Mouse (Mus musculus) urinary bladder, adult 2 months (tissue): ENCODE results near the gene Git2. TPM values are rescaled to one million over a fixed set of nuclear protein-coding genes. Genes with fewer than 3 reads are reported as not detected.
A peak's percentile ranks its signal among the peaks of the same experiment; 100 is the strongest.

Source experiments
- DNase-seq: peaks from one replicate; pipeline ENCODE4 v3.0.0; 2022; ENCODE audit warnings: low spot score
- polyA plus RNA-seq: library from polyadenylated mRNA; depleted of rRNA; stranded (reverse); fragments of >200 nt; gene quantifications from 2 replicates; pipeline ENCODE4 v1.2.3, GENCODE M21; 2012

Gene Git2
- polyA plus RNA-seq, 1 experiment, result 37.5 TPM

DNA sequence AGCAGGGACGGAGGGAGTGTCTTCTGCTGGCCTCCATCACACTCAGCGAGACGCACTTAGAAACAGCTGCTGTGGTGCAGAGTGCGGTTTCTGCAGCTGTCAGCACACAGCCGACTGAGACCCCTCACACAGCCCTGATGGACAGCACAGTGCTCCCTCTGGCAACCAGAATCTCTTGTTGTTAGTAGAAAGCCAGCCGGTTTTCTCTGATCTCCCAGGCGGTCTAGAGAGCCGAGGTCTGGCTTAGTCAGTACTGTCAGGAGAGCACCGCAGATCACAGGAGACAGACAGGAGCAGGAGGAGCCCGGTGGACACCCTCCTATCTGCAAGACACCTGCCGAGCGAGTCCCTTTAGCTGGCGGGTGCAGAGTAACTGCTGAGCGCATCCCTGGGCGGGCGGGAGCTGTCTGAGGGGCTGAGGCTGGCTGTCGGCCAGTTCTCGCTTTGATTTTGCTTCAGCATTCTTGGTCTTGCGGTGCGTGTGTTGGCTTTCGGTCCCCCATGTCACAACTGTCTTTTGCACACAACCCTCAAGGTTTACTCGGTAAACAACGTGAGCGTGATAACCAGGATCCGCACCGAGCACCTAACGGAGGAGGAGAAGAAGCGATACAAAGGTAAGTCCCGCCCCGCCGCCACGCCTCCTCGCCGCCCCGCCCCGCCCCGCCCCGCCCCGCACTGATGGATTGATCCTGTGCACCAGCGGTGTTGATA is 21.1 kb upstream of the Git2 start:
- no peak for DNase-seq

DNA sequence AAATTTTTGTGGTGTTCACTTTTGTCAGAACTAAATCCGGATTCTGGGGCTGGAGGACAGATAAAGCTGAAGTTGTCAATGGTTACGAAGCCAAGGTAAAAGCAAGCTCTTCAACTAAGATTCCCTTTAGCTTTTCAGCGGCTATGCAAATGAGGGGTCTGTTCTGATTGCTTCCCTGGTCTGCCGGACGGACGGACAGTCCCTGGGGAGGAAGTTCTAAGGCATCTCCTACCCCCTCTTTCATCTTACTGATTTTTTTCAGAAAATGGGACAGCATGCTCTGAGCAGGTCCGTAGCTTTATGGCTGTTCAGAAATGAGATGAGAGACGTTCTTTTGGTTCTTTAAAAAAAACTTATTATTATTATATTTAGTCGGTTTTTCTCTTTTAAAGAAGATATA is 20.3 kb upstream of the Git2 start:
- no peak for DNase-seq

DNA sequence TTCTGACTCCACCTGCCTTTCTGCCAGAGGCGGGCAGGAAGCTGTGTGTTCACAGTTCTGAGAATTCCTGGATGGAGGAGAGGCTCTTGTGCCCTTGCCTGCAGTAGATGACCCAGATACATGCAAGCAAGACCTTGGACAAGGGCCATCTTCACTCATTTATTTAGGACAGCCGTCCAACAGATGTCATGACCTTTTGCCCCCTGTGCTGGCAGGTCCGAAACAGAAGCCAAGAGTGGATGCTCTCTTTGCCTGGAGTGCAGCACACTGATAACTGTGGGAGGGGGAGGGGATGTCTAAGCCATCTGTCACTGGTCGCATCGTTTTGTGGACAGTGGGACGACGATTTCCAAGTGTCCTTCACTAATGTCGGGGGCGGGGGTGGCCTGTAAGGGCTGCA is 19.9 kb upstream of the Git2 start:
- DNase-seq, result no peak

DNA sequence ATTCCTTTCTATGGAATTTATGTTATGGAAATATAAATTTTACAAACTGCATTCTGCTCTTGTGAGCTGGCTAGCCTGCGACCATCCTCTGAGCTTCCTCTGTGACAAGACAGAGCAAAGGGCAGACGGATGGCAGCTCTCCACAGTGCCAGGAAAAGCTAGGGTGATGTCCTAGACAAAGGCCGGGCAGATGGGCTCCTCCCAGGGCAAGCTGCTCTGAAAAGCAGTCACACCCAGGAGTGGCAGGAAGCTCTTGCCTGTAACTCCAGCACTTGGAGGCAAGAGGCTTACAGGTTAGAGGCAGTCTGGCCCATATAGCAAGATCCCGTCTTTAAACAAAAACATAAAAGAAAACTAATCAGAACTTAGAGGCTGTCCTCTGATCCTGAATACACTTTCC is 19.3 kb upstream of the Git2 start:
- DNase-seq, result no peak

DNA sequence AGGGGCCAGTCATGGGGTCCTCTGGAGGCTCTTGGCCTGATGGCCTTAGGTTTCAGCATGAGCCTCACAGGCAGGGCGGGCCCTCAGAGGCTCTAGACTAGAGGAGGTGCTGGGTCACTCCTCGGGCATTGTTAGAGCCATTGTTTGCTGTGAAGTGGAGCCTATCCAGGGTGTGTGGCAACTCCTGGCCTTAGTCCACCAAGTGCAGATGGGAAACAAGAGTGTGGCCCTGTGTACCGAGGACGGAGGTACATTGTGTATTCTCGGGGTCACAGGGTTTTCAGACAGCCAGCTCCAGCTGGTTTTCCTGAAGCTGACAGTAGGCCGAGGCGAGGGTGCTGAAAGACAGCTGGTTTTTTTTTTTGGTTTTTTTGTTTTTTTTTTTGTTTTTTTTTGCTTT is 18.0 kb upstream of the Git2 start:
- DNase-seq, result no peak

DNA sequence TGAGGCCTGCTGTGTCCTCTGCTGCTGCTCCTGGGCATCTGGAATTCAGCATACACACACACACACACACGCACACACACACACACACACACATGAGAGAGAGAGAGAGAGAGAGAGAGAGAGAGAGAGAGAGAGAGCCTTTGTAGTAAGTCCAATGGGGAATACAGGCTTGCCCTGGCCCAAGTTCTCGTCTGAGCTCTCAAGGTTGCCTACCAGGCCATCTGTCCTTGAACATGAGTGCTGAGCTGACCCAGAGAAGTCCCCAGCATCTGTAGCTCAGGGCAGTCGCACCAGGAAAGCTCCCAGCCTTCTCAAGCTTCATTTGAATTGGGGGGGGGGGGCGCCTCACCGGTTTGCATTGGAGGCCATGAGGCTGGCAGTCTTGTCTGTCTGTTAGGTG is 9.9 kb upstream of the Git2 start:
- DNase-seq, result no peak

DNA sequence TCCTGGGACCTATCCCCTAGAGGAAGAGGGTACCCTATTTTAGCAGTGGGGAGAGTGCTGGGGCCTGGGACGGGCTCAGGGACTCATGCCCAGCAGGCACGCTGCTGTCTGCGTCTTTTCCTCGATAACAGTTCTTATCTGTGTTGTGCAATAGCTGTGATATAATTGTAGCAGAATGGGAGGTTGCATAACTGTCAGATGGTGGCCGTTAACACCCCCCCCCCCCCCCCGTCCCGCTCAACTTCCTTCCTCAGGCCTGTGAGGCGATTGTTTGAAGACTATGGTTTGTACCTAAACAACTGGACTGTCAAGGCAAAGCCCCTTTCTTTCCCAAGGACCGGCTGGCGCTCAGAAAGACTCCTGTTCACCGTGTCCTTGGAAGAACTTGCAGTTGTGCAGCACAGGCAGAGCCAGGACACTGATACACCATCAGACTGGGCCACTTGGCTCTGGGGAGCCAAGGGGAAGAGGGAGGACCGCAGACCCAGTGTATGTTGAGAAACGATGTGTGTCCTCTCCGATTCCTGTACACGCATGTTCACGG is 9.4 kb upstream of the Git2 start:
- DNase-seq, result no peak

DNA sequence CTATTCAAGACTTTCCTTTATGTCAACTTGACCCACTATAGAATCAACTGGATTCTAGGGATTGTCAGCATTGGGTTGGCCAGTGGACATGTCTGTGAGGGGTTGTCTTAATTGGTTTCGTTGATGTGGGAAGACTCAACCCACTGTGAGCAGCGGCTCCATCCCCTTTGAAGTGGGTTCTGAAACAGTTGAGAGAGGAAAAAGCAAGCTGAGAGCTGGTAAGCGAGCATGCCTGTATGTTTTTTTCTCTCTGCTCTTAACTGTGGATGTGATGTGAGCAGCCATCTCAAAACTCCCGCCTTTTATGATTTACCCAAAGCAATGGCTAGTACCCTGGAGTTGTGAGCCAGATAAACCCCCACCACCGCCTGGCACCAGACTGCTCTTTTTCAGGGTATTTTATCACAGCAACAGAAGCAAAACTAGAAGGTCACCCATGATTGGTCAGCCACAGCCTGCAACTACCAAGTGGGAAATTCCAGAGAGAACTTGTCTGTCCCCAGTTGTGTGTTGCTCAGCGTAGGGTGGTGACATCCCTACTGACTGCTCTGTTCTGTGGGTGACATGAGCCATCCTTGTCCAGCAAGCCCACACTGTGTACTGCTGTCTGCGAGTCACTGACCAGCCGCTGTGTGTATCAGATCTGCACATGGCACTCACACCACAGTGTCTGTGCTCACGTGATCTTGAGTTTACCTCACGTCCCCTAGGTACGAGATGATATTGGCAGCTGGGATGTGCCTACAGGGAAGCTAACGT is 8.3 kb upstream of the Git2 start:
- DNase-seq, result no peak

DNA sequence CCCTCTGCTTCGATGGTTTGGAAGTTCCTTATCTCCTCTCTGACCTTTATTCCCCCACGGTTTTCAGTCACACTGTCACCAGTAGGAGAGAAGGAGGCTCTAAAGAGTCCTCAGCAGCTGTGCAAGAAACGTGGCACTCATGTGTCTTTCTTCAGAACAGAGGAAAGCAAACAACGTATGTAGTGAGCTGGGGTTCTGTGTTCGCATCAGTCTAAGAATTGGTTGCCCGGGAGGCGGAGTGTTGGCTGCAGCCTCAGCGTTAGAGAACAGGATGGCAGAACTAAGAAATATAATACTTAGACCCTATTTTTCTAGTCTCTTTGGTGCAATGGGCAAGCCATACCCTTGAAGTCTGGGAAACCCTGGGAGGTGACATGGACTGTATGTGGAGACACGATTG is 7.7 kb upstream of the Git2 start:
- no peak for DNase-seq

DNA sequence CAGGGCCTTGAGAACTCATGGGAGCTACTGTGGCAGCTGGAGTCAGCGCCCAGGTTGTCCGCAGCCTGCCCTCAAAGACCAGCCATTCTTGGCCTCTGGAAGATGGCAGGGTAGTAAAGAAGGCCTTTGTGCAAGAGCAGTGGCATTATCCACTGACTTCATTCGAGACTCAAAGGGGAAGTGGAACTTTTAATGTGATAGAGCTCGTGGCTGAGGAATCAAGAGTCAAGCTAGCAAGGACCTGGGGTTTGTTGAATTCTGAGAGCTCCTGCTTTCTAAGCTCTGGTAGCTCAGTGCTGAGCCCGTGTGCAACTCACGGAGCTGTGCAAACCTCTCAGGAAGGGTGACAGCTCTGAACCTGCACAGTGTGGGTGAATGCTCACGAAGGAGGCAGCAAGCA is 5.6 kb upstream of the Git2 start:
- DNase-seq, result no peak

DNA sequence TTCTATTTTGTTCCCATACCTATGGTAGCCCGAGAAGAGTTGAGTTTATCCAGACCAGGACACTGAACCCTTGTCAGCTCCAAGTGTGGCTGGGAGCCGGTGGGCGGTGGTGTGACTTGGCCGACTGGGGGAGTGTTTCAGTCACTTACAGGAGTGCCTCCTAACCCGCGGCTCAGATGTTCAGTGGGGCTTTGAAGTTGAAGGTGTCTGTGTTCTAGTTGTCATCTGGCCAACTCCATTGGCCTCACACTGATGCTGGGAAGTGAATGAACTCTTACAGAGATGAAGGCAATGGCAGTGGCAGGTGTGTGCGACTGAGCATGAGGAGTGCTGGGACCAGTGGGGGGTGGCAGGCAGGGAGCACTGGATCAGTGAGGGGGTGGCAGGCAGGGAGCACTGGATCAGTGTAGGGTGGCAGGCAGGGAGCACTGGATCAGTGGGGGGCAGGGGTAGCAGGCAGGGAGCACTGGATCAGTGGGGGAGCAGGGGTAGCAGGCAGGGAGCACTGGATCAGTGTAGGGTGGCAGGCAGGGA is 4.7 kb upstream of the Git2 start:
- DNase-seq, result no peak

DNA sequence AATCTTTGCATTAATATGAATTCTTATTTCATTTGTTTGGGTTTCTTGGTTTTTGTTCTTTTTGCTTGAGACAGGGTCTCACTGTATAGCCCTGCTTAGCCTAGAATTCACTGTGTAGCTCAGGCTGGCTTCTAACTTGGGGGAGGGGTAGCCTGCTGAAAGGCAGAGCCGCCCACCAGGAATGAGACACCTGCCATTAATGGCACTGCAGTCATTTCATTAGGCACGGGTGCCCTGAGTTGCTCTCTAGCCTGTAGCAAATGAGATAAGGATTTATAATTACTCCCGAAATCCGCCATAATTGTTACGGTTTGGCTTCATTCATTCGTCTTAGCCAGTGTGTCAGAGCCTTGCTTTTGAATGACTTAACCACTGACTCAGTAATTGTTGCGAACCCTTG is 857 bp upstream of the Git2 start:
- no peak for DNase-seq

DNA sequence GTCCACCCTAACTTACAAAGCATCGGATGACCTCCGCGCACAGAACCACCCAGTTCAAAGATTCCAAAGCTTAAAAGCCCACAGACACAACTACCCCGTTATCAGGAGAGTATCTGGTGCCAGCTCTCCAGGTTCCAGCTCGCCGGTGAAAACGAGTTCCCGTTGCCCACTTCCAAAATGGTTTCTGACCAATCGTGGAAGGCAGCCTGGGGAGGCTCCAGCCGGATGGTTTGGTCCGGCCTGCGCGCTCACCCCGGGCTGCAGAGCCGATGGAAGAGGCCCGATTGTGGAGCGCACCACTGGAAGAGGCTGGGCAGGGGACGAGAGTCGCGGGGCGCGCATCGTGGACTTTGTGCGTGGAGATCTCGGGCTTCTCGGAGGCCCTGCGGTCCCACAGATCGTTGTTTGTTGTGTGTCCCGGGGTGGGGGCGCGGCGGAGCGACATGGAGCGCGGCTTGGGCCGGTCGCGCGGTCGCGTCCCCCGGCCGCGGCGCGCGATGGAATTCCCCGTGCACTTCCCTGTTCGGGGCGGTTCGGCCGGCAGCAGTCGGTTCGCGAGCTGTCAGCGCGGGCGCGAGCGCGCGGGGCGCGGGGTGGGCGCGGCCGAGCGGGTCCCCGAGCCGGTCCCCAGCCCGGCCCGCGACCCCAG is 790 bp downstream of the Git2 start, which contains the start of gene Ankrd13a:
Gene Ankrd13a, plus strand, starts transcription at position 275 of the 649 bp plus-strand sequence.
- peak; percentile 83 for DNase-seq

DNA sequence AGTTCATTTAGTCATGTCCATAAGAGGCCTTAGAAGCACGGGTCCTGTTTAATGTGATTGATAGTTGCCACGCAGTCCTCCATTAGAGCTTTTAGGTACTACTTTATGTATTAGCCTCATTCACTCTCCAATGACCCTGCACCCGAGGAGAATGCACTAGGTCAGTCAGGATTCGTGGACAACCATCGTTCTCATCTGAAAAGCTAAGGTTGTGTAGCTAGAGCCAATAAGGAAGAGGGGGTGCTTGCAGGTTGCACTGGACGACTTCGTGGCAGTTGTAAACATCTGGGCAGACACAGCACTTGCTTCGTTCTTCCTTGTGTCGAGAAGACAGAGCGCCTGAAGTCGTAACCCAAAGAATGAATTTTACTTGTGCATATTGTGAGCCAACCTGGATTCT is 1.5 kb downstream of the Git2 start:
- no peak for DNase-seq

DNA sequence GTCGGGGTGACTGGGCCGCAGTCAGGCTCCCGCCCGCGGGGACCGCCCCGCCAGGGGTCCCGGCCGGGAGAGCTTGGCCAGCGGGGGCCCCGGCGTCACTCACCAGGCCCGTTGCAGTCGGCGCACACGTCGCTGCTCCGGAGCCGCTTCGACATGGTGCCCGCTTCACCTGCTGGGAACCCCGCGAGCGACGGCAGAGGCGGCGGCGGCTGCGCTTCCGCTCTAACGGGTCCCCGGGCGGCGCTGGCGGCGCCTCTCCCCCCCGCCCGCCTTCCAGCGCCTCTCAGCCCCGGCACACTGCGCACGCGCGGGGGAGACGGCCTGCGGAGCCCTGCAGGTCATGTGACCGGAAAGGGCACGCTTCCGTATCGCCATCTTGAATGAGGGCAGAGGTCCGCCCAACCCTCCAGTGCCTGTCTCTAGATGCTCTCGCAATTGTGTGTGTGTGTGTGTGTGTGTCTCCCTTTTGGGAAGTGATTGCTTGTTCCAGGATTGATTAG is 2.1 kb downstream of the Git2 start:
- peak; percentile 94 for DNase-seq

DNA sequence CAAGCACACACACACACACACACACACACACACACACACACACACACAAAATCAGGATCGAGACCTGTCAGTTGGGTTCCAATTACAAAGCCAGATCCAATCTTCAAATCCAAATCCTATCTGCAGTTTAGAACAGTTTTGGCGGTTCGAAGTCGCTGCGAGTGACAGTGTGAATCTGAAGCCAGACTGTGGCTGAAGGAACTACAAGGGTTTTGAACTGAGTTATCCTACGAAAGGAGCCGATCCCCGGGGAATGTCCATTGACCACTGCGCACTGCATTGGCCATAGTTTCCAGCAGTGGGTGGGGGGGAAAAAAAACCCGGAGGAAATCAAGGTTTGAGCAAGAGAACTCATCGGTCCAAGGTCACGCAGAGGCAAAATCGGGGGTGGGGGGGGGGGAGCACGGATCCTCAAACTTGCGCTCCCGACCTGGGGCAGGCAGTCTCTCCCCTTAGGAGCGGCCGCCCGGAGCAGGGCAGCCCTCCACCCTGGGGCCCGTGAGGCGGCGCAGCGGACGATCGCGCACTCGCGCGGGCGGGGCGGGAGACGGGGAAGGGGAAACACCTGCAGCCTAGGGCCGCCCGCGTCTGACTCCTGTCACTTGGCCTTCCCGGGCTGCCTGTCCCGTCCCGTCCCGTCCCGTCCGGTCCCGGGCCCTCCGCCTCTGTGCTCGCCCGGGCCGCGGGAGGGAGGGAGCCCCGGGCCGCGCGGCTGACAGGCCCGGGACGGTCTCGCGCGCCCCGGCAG is 2.7 kb downstream of the Git2 start:
- peak; percentile 57 for DNase-seq

DNA sequence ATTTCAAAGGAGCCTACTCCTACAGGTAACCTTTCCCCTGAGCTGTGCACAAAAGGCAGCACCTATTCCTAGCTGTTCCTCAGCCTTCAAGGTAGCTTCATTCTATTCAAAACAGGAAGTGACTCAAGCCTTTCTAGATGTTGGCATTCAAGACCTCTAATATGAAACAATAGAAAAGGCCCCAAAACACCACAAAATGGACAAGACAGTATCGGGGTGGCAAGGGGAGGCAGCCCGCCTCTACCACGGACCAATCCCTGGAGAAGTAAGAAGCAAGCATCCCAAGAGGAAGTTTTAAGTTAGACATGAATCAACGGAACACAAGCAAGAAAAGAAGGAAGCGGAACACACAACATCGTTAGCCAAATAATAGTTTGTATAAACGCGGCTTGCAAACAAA is 3.5 kb downstream of the Git2 start:
- no peak for DNase-seq

DNA sequence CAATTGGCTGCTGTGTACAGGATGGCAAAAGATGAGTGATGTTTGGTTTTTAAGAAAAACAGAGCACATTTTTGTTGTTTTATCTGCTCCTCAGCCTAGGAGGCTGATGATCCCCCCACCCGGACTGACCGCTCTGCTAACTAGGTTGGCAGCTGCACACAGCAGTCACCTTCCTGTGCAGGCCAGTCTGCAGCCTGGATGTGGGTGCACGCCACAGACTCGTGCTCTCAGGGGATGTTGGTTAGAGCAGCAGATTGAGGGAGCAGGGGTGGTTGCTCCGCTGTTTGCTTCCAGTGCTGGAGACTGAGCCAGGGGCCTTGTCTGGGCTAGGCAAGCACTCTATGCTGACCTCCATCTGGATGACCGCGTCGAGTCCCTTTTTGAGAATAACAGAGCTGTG is 5.5 kb downstream of the Git2 start:
- DNase-seq, result no peak

DNA sequence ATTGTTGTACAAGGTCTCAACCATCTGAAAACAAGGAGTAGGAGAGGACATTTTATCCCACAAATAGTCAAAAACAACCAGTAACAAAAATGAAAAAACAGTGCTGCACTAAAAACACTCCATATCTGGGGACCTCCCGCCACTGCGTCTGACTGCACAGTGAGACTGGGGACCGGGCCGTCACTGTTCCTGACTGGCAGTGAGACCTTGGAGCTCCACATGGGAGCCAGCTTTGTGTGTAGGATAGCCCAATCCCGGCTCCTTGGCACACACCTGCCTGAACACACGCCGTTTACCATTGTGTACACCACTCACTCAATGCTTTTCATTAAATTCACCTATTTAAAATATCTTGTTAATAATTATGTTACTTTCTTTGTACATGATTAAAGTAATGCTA is 8.1 kb downstream of the Git2 start:
- no peak for DNase-seq

DNA sequence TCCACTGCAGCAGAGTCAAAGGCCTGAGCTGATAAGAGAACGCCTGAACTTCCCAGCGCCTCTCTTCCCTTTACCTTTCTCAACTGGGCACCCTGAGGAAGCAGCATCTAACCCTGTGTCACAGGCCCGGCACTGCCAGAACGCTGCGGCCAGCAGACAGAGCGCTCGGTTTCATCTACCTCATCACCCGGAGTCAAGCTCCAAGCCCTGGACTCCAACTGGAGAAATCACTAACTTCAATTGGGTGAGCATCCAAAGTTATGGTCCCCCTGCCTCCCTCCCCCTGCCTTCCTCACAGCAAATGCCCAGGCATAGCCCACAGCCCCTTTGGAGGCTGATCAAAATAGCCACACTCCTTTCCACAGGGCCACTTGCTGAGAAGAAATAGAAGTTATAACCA is 8.6 kb downstream of the Git2 start:
- no peak for DNase-seq
